In genomic region chr5:5755039-5755438, GRCm38 (mm10) we compare ENCODE assay signal across 8 mouse cellular contexts. TPM values are rescaled to one million over a fixed set of nuclear protein-coding genes. Genes with fewer than 3 reads are reported as not detected.
A peak's percentile ranks its signal among the peaks of the same experiment; 100 is the strongest.
DNase-seq lines count a peak whose midpoint lies in the region; ATAC-seq and TF ChIP-seq lines count a peak whose summit lies in the region.
"Had no signal": no experiment of that assay in that cellular context is flagged by ENCODE, and none has a peak within 500 bp of the region (broad histone marks: within the 10 kb centered on the region; RNA-seq: fewer than 3 reads in every experiment).

No protein-coding gene starts in this region.

- H3K4me3 ChIP-seq in forebrain, embryonic 15.5 days: no peak overlapping the region
- no peak overlapping the region for H3K4me3 ChIP-seq in lung, postnatal 0 days (ENCODE audit: low read depth, low read length)
- H3K4me3 ChIP-seq: heart, embryonic 15.5 days had no signal

- H3K36me3 ChIP-seq in forebrain, embryonic 15.5 days: no peaks in the 10 kb centered on the region
- no peaks in the 10 kb centered on the region for H3K36me3 ChIP-seq in lung, postnatal 0 days (ENCODE audit: insufficient read depth, low read length)
- H3K36me3 ChIP-seq: heart, embryonic 15.5 days had no signal

- WGBS in forebrain, embryonic 15.5 days: 3% methylated on average over 9 of the region's 9 CpGs
- 2% methylated on average over 9 of the region's 9 CpGs for WGBS in lung, postnatal 0 days

- 0 out of 2 replicates have a peak, but pooled peaks cover 6% of the 10 kb centered on the region for H3K27me3 ChIP-seq in forebrain, embryonic 15.5 days
- no peaks in the 10 kb centered on the region for H3K27me3 ChIP-seq in lung, postnatal 0 days (replicated peaks; ENCODE audit: insufficient read depth, low read length)

- TF ChIP-seq CTCF in lung, postnatal 0 days (IDR thresholded peaks at IDR 0.05): peak; percentile 82

- no peaks in the 10 kb centered on the region for H3K9me3 ChIP-seq in forebrain, embryonic 15.5 days
- no peaks in the 10 kb centered on the region for H3K9me3 ChIP-seq in lung, postnatal 0 days (ENCODE audit: low read length)
- H3K9me3 ChIP-seq: heart, embryonic 15.5 days had no signal

- no peak overlapping the region for H3K4me2 ChIP-seq in forebrain, embryonic 15.5 days (replicated peaks)
- H3K4me2 ChIP-seq in lung, postnatal 0 days (replicated peaks; ENCODE audit: low read depth, low read length): no peak overlapping the region
- H3K4me2 ChIP-seq: heart, embryonic 15.5 days had no signal

- no peak overlapping the region for H3K9ac ChIP-seq in forebrain, embryonic 15.5 days (replicated peaks)
- H3K9ac ChIP-seq in lung, postnatal 0 days (replicated peaks; ENCODE audit: low read depth): no peak overlapping the region
- H3K9ac ChIP-seq: heart, embryonic 15.5 days had no signal

- peak; percentile 38 for DNase-seq in A20 (ENCODE audit: low read depth, low spot score)
- peak; percentile 1 to 8 for DNase-seq in CD8-positive naive resting alpha-beta T cell, adult 2 months (ENCODE audit: low read depth in 2 of 2, low spot score in 2 of 2)
- DNase-seq in c-Kit-positive CD71-negative TER-119-negative erythroid progenitor cells, embryonic 14.5 days (ENCODE audit: low read depth): peak; percentile 49
- DNase-seq in layer of hippocampus, adult 11-12 months (ENCODE audit: low spot score): peak; percentile 66
- peak; percentile 65 for DNase-seq in lung, postnatal 0 days (ENCODE audit: low spot score)
- DNase-seq in right cerebral cortex, adult 2 months (ENCODE audit: low spot score in 2 of 2): peak; percentile 74 to 78

- peak; percentile 31 for ATAC-seq in forebrain, embryonic 15.5 days (replicated peaks)
- ATAC-seq in lung, postnatal 0 days: no peak

- TF ChIP-seq EP300 in lung, postnatal 0 days (IDR thresholded peaks at IDR 0.05): no peak

- no peak overlapping the region for H3K27ac ChIP-seq in forebrain, embryonic 15.5 days (replicated peaks)
- H3K27ac ChIP-seq in lung, postnatal 0 days (ENCODE audit: low read length): no peak overlapping the region
- H3K27ac ChIP-seq: heart, embryonic 15.5 days had no signal

- H3K4me1 ChIP-seq in forebrain, embryonic 15.5 days: no peaks in the 10 kb centered on the region; the same call in 1 of the 2 replicates
- no peaks in the 10 kb centered on the region for H3K4me1 ChIP-seq in lung, postnatal 0 days (ENCODE audit: insufficient read depth, low read depth, low read length)
- H3K4me1 ChIP-seq: heart, embryonic 15.5 days had no signal

RNA-seq across cellular contexts. Expression of gene Steap1, which starts 5.9 kb away (rescaled TPM):
- 1.9 and 2.8 TPM in 2 replicates for polyA plus RNA-seq in forebrain, embryonic 15.5 days (2015; fragmentation: Nextera tagmentation; extraction: Ambion mirVana)
- 4.0 and 4.1 TPM in 2 replicates for polyA plus RNA-seq in lung, postnatal 0 days (2015; fragmentation: Nextera tagmentation; extraction: Ambion mirVana)

Comparison
In these comparisons a context has a peak if more than half of its experiments do, and no peak if none do; other contexts are left out.
1. DNase-seq: peak in every context shown above with its lines; median percentile 76 in right cerebral cortex, adult 2 months; 66 in layer of hippocampus, adult 11-12 months; 65 in lung, postnatal 0 days; 49 in c-Kit-positive CD71-negative TER-119-negative erythroid progenitor cells, embryonic 14.5 days; 38 in A20; 4 in CD8-positive naive resting alpha-beta T cell, adult 2 months.